Mouse (Mus musculus) lung, embryonic 15.5 days (tissue): ENCODE data around the gene D8Ertd738e. TPM values are rescaled to one million over a fixed set of nuclear protein-coding genes. Genes with fewer than 3 reads are reported as not detected.

Source experiments
- ATAC-seq: fragments of 200-750 bp; cut with Nextera tagmentation; 2 replicates; pipeline ENCODE4 v1.8.0; 2017; ENCODE audit warnings: moderate number of reproducible peaks, borderline replicate concordance; ENCODE audit not compliant: low FRiP score, low TSS enrichment; ENCODE audit errors: extremely low read depth
- H3K27ac ChIP-seq: fragments of 300-500 bp; sonication (generic); 2 replicates; pipeline ENCODE4 v1.5.1; 2015; ENCODE audit warnings: moderate library complexity, mild to moderate bottlenecking, inconsistent platforms
- H3K27me3 ChIP-seq: fragments of 300-500 bp; sonication (generic); 2 replicates; pipeline ENCODE4 v1.6.1; 2015; ENCODE audit warnings: inconsistent platforms
- H3K36me3 ChIP-seq: fragments of 300-500 bp; sonication (generic); 2 replicates; pipeline ENCODE4 v1.6.1; 2015; ENCODE audit warnings: inconsistent platforms
- H3K4me1 ChIP-seq: fragments of 300-500 bp; sonication (generic); 2 replicates; pipeline ENCODE4 v1.6.1; 2015; ENCODE audit warnings: inconsistent platforms
- H3K4me2 ChIP-seq: fragments of 300-500 bp; sonication (generic); 2 replicates; pipeline ENCODE4 v1.6.1; 2015; ENCODE audit warnings: inconsistent platforms, mild to moderate bottlenecking, moderate library complexity
- H3K4me3 ChIP-seq: fragments of 300-500 bp; sonication (generic); 2 replicates; pipeline ENCODE4 v1.5.1; 2015; ENCODE audit warnings: mild to moderate bottlenecking, inconsistent platforms
- H3K9ac ChIP-seq: fragments of 300-500 bp; sonication (generic); 2 replicates; pipeline ENCODE4 v1.6.1; 2015; ENCODE audit warnings: inconsistent platforms
- H3K9me3 ChIP-seq: fragments of 300-500 bp; sonication (generic); 2 replicates; pipeline ENCODE4 v1.6.1; 2016; ENCODE audit warnings: inconsistent platforms
- WGBS: fragments of 180-500 bp; shearing (Covaris S2); methylation state at CpG from one replicate; pipeline ENCODE4 v1.1.7; 2015; 5-methylcytosine and 5-hydroxymethylcytosine counted together
- polyA plus RNA-seq: library from polyadenylated mRNA; unstranded; fragments of >200 nt; fragmentation: Nextera tagmentation; extraction: Ambion mirVana; gene quantifications from 2 replicates; pipeline ENCODE4 v1.2.1, GENCODE M21; 2015

Gene D8Ertd738e
- polyA plus RNA-seq, 1 experiment from 2014 or later, result 320 TPM

DNA sequence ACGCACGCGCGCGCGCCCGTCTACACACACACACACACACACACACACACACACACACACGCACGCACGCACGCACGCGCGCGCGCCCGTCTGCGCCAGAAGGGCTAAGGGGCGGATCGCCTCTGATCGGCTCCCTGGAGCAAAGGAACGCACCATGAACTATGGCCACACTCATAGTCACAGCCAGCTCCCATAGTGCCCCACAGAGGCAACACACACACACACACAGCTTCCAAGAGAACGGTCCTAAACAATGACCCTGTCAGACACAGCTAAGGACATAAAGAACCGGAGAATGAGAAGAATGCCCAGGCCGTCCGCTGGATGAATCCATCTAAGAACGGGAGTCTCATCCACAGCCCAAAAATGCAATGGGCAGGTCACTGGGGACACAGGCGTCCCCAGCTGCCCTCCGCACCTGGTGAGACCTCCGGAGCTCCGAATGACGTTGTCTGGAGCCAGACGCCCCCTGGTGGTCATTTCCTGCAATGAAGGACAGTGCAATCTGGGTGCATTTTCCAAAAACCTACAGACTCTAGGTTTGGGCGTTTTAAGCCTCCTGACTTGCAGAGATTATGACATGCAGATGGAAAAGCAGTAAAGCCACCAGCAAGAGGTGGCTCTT, 39.2 kb downstream of the D8Ertd738e start:
- 55% methylated on average over 34 of the region's 34 CpGs for WGBS
- H3K36me3 ChIP-seq, result peaks cover 70% of the 10 kb centered on the region
- H3K27ac ChIP-seq, result no peak overlapping the region
- no peak overlapping the region for H3K9ac ChIP-seq
- ATAC-seq, result no peak
- H3K4me1 ChIP-seq, result peaks cover 15% of the 10 kb centered on the region
- no peak overlapping the region for H3K4me2 ChIP-seq
- no peak overlapping the region for H3K4me3 ChIP-seq
- H3K27me3 ChIP-seq, result no peaks in the 10 kb centered on the region
- no peaks in the 10 kb centered on the region for H3K9me3 ChIP-seq

DNA sequence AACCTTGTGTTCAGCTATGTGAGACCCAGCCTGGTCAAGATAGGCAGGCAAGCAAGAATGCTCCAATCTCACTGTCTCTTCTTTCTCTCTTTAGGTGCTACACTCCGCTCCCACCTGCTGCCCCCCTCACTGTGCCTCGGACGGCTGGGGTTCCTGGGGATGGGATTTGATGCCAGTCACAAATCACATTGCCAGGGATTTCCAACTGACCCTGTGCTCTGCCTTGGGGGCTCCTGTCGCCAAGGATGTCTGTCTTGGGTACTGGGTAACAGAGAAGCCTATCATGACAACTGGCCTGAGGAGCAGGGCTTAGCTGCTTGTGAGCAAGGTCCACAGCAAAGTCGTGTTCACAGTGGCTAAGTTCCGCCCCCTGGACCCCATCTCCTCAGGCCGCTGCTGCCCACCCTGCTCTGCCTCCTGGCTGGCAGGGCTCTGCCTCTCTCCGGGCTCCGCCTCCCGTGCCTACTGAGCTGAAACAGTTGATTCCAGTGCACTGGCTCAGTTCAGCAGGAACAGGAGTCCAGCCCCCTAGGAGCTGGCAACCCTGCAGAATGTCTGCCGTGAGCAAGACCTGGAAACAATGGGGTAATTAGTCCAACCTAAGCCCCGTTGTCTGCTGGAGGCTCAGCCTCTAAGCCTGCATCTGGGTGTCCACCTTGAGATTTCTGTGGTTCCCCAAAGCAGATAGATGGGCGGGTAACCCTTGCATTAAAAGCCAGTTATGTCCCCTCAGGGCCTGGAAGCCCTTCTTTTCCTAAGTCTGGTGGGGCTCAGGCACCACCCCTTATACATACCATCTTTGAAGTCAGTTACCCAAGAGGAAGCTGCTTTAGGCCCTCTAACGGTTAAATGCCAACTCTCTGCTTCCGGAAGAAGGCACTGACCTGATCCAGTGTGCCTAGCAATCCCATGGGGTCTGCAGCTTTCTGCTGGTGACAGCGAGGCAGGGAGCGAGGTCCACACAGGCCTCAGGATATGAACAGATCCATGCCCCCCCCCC, 40.8 kb downstream of the D8Ertd738e start:
- Histone ChIP-seq H3K36me3 (peaks cover 62% of the 10 kb centered on the region), H3K4me2 (no peak overlapping the region; the same call in 1 of the 2 replicates), H3K27me3 (no peaks in the 10 kb centered on the region), H3K4me1 (peaks cover 20% of the 10 kb centered on the region), H3K9me3 (no peaks in the 10 kb centered on the region), H3K4me3 (no peak overlapping the region), H3K9ac (no peak overlapping the region), H3K27ac (peak overlapping the region; percentile 70)
- WGBS, result 61% methylated on average over 17 of the region's 17 CpGs
- ATAC-seq, result no peak

DNA sequence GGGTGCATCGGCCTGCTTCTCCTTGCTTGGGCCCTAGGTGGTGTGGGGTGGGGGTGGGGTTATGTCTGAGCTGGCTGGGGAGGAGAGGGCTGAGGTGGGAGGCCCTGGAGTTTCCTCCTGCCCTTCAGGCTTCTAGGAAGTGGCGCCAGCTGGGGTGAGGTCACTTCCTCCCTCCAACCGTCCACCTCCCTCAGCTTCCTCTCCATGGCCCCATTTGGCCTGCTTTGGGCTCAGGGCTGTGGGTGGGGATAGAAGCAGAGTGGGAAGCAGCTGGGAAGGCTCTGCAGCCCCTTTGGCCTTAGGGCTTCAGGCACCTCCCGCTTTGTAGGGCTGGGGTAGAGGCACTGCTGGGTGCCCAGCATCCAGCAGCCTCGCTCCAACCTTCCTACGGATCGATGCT, 41.7 kb downstream of the D8Ertd738e start:
- Histone ChIP-seq H3K9ac (no peak overlapping the region), H3K4me2 (peak overlapping the region; percentile 29; the same call in 1 of the 2 replicates), H3K4me1 (peaks cover 29% of the 10 kb centered on the region), H3K9me3 (no peaks in the 10 kb centered on the region), H3K4me3 (no peak overlapping the region), H3K36me3 (peaks cover 54% of the 10 kb centered on the region), H3K27ac (peak overlapping the region; percentile 70), H3K27me3 (no peaks in the 10 kb centered on the region)
- WGBS, result 45% methylated on average over 7 of the region's 7 CpGs
- 0 out of 2 replicates have a peak, but pooled peaks have one; percentile 6 for ATAC-seq

DNA sequence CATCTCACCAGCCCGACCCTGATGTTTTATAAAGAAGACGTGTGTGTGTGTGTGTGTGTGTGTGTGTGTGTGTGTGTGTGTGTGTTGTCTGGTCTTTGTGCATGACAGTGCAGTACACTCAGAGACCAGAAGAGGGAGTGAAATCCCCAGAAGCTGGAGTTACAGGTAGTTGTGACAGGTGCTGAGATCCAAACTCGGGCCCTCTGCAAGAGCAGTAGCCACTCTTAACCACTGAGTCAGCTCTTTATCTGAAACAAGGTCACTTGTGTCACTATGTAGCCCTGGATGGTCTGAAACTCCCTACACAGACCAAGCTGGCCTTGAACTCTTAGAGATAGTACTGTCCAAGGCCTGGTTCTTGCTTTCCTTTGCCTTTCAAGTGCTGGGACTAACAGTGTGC, 42.9 kb downstream of the D8Ertd738e start:
- Histone ChIP-seq H3K9me3 (no peaks in the 10 kb centered on the region), H3K9ac (no peak overlapping the region), H3K27me3 (no peaks in the 10 kb centered on the region), H3K4me3 (no peak overlapping the region), H3K36me3 (peaks cover 43% of the 10 kb centered on the region), H3K4me1 (peaks cover 40% of the 10 kb centered on the region), H3K4me2 (no peak overlapping the region), H3K27ac (no peak overlapping the region)
- no peak for ATAC-seq
- WGBS, result 86% methylated on average over 3 of the region's 3 CpGs

DNA sequence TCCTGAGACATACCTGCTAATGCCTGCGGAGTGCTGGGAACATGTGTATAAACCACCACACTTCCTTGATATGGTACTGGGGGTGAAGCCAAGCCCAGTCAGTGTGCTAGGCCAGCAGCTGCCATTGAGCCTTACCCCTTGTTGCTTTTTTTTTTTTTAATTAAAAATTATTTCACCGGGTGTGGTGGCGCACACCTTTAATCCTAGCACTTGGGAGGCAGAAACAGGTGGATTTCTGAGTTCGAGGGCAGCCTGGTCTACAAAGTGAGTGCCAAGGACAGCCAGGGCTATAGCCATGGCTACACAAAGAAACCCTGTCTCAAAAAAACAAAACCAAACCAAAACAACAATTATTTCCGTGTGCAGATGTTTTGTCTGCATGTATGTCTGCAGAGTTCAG, 44.4 kb downstream of the D8Ertd738e start:
- Histone ChIP-seq H3K27me3 (no peaks in the 10 kb centered on the region), H3K36me3 (peaks cover 29% of the 10 kb centered on the region), H3K27ac (no peak overlapping the region), H3K4me1 (peaks cover 50% of the 10 kb centered on the region), H3K9me3 (no peaks in the 10 kb centered on the region), H3K4me3 (no peak overlapping the region), H3K9ac (no peak overlapping the region), H3K4me2 (no peak overlapping the region)
- 93% methylated on average over 5 of the region's 5 CpGs for WGBS
- no peak for ATAC-seq

DNA sequence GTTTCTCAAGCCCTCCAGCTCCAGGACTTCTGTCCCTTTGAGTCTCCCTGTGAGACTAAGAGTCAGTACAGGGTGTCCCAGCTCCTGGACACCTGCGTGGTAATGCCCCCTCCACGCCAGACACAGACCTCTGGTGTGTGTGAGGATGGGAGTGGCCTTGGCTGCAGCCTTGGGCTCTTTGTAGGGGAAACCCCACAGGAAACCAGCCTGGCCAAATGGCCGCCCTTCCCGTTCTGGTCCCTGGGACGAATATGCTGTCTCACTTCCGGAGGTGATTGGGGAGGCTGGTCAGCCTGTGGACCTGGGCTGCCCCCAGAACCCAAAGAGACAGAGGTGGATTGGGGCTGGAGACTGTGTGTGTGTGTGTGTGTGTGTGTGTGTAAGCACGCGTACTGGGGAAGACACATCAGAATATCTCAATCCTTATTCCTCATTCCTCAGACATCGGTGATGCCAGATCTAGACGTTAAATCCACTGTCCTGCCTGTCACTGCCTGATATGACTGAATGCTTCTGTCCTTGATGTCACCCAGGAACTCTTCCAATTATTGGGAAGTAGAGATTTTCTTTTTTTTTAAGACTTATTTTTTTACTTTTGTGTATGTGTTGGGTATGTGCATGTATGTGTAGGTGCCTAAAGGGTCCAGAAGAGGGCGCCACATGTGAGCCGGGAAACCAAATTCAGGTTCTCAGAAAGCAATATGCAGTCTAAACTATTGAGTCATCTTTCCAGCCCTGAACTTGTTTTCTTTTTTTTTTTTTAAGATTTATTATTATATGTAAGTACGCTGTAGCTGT, 45.3 kb downstream of the D8Ertd738e start:
- Histone ChIP-seq H3K27me3 (no peaks in the 10 kb centered on the region), H3K27ac (peak overlapping the region; percentile 92), H3K4me3 (peak overlapping the region; percentile 69), H3K9ac (peak overlapping the region; percentile 78), H3K4me1 (peaks cover 58% of the 10 kb centered on the region), H3K4me2 (peak overlapping the region; percentile 78), H3K36me3 (peaks cover 24% of the 10 kb centered on the region), H3K9me3 (no peaks in the 10 kb centered on the region)
- peak; percentile 23; the same call in 1 of the 2 replicates for ATAC-seq
- WGBS, result 43% methylated on average over 13 of the region's 13 CpGs

DNA sequence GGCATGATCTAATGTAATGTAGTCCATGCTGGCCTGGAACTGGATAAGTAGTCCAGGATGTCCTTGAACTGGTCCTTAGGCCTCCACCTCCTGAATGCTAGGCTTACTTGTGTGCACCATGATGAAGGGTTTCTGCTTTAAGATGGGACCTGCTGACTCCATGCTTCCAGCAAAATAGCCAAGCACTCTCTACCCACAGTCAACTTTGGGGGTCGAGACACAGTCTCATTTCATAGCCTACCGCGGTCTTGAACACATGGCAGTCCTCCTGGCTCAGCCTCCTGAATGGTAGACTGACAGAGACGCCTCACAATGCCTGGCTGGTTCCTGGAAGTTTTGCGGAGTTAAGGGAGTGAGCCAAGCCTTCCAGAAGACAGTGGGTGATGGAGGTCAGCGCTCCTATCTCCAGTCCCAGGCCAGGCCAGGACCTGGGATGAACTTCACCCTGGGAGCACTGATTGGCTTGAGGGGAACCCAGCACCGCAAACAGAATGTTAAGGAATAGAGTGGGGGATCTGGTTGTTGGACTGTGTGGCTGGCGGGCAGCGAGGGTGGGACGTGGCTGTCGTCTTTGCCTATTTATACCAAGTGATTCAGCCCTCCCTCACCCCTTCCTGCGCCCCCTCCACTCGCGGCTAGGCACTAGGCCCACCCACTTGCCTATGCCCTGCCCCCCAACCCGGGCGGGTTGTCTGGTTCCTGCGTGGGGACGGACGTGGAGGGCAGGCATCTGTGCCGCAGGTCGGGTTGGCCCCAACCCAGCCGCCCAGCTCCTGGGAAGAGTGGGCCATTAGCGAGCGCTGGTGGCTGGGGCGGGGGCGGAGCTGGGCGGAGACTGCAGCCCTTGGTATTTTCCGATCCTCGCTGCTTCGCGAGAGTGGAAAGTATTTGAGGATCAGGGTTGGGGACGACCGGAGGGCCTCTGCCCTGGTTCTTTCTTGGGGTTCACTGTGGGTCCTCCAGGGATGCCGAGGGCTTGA, 46.3 kb downstream of the D8Ertd738e start:
- 7% methylated on average over 34 of the region's 34 CpGs for WGBS
- Histone ChIP-seq H3K9me3 (no peaks in the 10 kb centered on the region), H3K27me3 (no peaks in the 10 kb centered on the region), H3K36me3 (peaks cover 14% of the 10 kb centered on the region), H3K4me1 (peaks cover 64% of the 10 kb centered on the region), H3K27ac (peak overlapping the region; percentile 92), H3K4me2 (peak overlapping the region; percentile 78), H3K9ac (peak overlapping the region; percentile 78), H3K4me3 (peak overlapping the region; percentile 69)
- peak; percentile 47 for ATAC-seq

DNA sequence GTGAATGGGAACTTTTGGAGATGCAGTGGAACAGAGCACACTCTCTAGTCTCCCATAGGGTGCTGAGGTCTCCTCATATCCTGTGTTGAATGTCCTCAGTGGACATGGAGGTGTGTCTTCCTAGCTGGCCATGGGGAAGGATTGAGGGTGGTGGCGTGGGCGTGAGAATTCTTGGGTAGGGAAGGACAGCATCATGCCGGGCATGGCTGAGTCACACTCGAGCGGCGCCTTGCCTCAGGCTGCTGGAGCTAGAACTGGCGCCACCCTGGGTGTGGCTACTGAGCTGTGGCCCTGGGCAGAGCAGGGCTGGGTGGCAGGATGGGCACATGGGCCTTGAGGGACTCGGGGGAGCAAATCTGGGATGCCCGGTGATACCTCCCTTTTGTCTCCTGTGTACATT, 47.1 kb downstream of the D8Ertd738e start:
- Histone ChIP-seq H3K27ac (peak overlapping the region; percentile 92), H3K27me3 (no peaks in the 10 kb centered on the region), H3K4me3 (peak overlapping the region; percentile 69), H3K9me3 (no peaks in the 10 kb centered on the region), H3K9ac (peak overlapping the region; percentile 78; the same call in 1 of the 2 replicates), H3K4me2 (peak overlapping the region; percentile 78), H3K4me1 (peaks cover 62% of the 10 kb centered on the region), H3K36me3 (peaks cover 13% of the 10 kb centered on the region; the same call in 1 of the 2 replicates)
- ATAC-seq, result no peak
- 69% methylated on average over 9 of the region's 9 CpGs for WGBS

DNA sequence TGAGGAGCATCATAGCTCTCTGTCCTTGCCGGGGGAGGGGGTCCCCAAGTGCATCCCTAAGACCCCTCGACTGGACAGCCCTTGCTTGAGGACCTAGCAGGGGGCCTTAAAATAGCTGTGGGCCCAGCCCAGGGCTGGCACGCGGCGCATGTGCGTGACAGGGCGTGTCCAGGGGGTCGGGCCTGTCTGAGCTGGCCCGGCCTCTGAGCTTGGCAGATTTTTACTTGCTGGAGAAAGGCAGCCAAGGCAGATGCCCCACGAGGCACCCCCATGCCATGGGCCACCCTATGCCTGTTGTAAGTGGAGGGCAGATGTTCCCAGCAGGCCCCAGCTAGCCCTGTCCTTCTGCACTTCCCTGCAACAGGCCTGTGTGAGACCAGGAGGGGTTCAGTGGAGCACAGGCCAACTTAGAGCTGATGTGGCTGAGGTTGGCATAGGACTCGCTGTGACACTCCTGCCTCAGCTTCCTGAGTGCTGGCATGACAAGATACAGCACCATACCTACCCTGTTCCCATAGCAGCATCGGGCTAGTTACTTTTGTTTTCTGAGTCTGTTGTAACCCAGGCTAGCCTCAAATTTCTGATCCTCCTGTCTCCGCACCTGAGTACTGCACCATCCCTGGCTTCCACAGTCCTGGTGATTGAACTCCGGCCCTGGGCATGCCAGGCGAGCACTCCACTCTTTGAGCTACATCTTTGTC, 47.8 kb downstream of the D8Ertd738e start:
- H3K4me1 ChIP-seq, result peaks cover 62% of the 10 kb centered on the region
- H3K36me3 ChIP-seq, result peaks cover 13% of the 10 kb centered on the region; the same call in 1 of the 2 replicates
- 41% methylated on average over 15 of the region's 15 CpGs for WGBS
- no peak for ATAC-seq
- no peaks in the 10 kb centered on the region for H3K9me3 ChIP-seq
- H3K27me3 ChIP-seq, result no peaks in the 10 kb centered on the region
- H3K4me3 ChIP-seq, result peak overlapping the region; percentile 69
- H3K9ac ChIP-seq, result peak overlapping the region; percentile 78
- peak overlapping the region; percentile 92 for H3K27ac ChIP-seq
- H3K4me2 ChIP-seq, result peak overlapping the region; percentile 78
